Mouse (Mus musculus) kidney, postnatal 4 days (tissue): ENCODE measurements around the gene Foxo1.

Source experiments
- DNase-seq, 2 experiments: peaks; one replicate each; pipeline ENCODE4 v3.0.0; 2021; ENCODE audit warnings: mixed read lengths in 2 of 2

Gene Foxo1

GRCm38 (mm10) chr3:52369881-52370428 lies 101.8 kb downstream of the Foxo1 start:
- DNase-seq = no peak

GRCm38 (mm10) chr3:52376974-52377373 lies 108.8 kb downstream of the Foxo1 start:
- DNase-seq = peak in 1 of 2 experiments; percentile 45

- DNase-seq = no peak
Measured at GRCm38 (mm10) chr3:52383351-52383750, 115.2 kb downstream of the Foxo1 start.

DNA sequence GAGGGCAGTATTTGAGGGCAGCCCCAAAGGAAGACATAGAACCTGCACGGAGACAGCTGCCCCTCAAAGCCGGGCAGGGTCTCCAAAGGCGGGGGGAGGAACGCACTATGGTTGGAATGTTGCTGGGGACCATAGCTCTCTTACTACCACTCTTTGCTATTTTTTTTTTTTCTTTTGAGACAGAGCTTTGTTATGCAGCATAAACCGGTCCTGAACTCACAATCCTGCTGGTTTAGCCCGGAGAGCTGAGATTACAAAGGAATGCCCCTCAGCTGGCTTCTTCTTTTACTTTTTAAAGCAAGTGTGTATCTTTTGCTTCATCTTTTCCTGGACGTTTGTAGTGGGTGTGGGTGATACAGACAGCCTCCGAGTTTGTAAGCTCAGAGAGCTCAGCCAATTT lies 118.2 kb downstream of the Foxo1 start:
- no peak for DNase-seq

DNA sequence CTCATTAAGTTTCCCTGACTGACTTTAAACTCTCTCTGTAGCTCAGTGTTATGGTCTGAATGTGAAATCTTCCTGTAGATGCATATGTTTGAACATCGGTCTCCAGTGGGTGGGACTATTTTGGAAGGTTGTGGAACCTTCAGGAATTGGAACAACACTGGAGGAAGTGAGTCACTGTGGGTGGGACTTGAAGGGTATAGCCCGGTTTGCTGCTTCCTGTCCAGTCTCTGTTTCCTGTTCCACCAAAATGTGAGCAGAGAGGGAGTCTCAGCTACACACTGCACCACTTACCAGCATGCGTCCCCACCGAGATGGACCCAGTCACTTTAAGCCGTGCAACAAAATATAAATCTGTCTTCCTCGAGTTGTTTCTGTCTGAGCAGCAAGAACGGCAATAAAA lies 122.2 kb downstream of the Foxo1 start:
- DNase-seq = no peak

- DNase-seq = no peak
Measured at GRCm38 (mm10) chr3:52390766-52391665, 122.9 kb downstream of the Foxo1 start.

DNA sequence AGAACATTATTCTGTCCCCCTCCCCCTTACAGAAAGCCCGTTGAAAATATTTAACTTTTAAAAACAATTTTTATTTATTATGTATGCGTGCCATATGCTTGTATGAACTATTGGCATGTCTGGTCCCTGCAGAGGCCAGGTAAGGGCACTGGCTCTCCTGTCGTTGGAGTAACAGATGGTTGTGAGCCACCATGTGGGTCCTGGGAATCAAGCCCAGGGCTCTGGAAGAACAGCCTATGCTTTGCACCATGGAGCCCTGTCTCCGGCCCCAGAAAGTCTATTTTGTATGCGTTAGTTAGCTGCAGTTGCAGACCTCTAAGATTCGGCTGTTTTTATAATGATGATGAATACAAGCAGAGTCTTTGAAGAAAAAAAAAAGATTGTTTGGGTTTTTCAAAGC lies 123.8 kb downstream of the Foxo1 start:
- no peak for DNase-seq

DNA sequence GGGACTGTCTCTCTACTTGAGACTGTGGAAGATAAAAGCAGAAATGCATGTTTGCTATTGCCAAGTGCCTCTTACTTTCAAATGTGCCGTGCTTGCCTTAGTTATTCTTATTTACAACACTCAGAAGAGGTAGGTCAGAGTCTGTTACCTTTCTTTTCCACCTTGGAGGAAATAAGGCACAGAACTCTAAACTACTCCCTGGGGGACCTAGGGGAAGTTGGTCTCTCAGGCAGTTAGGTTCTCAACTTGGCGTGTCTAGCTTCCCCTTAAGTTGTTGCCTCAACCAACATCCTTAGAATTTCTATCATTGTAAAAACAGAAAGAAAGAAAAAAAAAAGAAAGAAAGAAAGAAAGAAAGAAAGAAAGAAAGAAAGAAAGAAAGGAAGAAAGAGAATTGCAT lies 124.4 kb downstream of the Foxo1 start:
- DNase-seq = no peak

- DNase-seq = no peak
Measured at GRCm38 (mm10) chr3:52393171-52393570, 125.0 kb downstream of the Foxo1 start.

- no peak for DNase-seq
Measured at GRCm38 (mm10) chr3:52396121-52396731, 128.1 kb downstream of the Foxo1 start.

DNA sequence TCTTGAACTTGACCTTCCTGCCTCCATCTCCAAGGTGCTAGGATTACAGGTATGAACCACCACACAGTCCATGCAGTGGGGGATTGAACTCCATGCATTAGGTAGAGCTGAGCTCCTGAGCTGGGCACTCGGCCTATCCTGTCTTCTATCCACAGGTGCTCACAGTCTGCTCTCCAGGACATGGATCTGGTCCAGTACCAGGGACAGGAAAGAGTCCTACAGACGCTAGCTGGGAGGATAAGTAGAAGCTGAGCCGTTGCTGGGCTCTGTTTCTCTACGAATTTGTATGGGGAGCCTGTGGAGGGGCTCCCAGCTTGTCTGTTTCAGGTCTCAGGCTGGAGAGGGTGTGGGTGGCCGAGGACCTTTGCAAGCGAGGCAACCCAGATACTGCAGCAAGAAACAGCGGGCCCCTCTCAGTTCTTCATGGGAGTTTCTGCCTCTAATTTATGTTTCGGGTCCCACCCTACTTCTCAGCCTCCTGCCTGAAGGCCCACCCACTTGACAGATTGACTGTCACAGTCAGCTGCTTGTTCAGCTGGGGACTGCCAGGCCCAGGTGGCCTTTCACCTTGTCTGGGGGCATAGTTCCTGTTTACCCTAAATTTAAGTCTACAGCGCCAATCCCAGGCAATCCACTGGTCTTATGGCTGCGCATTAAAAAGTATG lies 128.9 kb downstream of the Foxo1 start:
- DNase-seq = no peak

DNA sequence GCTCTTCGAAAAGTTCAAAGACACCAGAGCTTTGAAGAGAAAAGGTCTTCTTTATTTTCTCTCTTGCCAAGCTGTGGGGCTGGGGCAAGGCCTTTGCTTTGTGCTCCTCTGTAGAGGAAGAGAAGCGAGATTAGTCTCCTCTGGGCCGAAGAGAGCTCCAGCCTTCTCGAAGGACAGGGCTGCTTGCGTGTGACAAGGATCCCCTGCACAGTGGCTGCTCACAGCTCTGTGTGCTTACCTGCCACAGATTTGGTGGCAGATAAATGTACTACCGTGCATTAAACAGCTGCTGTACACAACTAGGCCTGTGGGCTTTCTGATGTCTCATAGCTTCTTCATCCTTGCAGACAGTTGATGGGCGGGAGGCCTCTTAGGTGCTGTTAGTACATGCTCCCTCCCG lies 129.8 kb downstream of the Foxo1 start:
- no peak for DNase-seq

- DNase-seq = no peak
Measured at GRCm38 (mm10) chr3:52400284-52401161, 132.4 kb downstream of the Foxo1 start.

GRCm38 (mm10) chr3:52401162-52401928 lies 133.2 kb downstream of the Foxo1 start:
- peak; percentile 48 to 73 for DNase-seq
